Mouse (Mus musculus) embryonic stem cell, embryonic (primary cell): Measurements from ENCODE around the gene Gpr162.

Source experiments
- CTCF ChIA-PET, 4 experiments: fragments of 300-600 bp in 2 of 4; fragments of 350-600 bp in 2 of 4; sonication (Branson Sonifier 250); formaldehyde crosslinking; loops; one replicate each; lab custom pipeline; 2022; ENCODE audit warnings: inconsistent platforms in 2 of 4; lab: Charles Lee
- POLR2A ChIA-PET, 4 experiments: fragments of 300-600 bp in 2 of 4; fragments of 350-600 bp in 2 of 4; sonication (Branson Sonifier 250); formaldehyde crosslinking; loops; one replicate each; lab custom pipeline; 2022; ENCODE audit warnings: antibody characterized with exemption in 4 of 4, inconsistent platforms in 1 of 4; lab: Charles Lee

The Gpr162 gene

GRCm38 (mm10) chr6:124863658-124864298 is at the start of gene Gpr162:
Gpr162 (minus strand) TSS chr6:124863983.
- CTCF ChIA-PET: interaction anchor here (0.9 to 5.6 kb wide), 13 partner anchors 8 to 67 kb away, joined by 3 to 49 read pairs (median 5); partner anchors contain the start of genes Mlf2 (in 3 of the 4) and Cdca3 (in 1 of the 4)
- POLR2A ChIA-PET: interaction anchor here (0.6 to 3.5 kb wide), 20 partner anchors 9 to 204 kb away, joined by 3 to 21 read pairs (median 4); partner anchors contain the start of genes Mlf2 (in 2 of the 4), Cdca3 (in 1 of the 4), Cops7a (in 1 of the 4) and Grcc10 (in 1 of the 4)

DNA sequence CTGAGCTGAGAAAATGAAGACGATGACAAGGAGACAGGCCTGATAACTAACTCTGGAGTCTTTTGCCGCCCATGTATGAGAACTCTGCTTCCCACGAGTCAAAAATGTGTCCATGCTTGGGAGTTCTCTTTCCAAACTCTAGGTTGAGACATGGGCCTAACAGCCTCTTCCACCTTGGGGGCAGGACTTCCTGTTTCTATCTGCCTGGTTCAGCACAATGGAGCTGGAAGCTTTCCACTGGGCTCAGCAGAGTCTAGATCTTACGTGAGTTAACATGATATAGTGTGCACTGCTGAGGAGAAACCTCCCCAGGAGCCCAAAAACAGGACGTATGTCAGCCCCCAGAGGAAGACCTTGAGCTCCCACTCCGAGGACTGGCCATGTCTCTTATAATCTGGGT is 49.4 kb upstream of the Gpr162 start:
- ChIA-PET CTCF (interaction anchor here (0.5 to 6.2 kb wide), 7 partner anchors 9 to 57 kb away, joined by 3 to 53 read pairs (median 9); partner anchors contain the start of gene Mlf2 (in 1 of the 4)), POLR2A (interaction anchor here (0.6 to 21.9 kb wide), 26 partner anchors 8 to 172 kb away, joined by 3 to 455 read pairs (median 4); partner anchors contain the start of genes Mlf2 (in 3 of the 4), Grcc10 (in 2 of the 4), Cops7a (in 1 of the 4) and Pianp (in 1 of the 4))

DNA sequence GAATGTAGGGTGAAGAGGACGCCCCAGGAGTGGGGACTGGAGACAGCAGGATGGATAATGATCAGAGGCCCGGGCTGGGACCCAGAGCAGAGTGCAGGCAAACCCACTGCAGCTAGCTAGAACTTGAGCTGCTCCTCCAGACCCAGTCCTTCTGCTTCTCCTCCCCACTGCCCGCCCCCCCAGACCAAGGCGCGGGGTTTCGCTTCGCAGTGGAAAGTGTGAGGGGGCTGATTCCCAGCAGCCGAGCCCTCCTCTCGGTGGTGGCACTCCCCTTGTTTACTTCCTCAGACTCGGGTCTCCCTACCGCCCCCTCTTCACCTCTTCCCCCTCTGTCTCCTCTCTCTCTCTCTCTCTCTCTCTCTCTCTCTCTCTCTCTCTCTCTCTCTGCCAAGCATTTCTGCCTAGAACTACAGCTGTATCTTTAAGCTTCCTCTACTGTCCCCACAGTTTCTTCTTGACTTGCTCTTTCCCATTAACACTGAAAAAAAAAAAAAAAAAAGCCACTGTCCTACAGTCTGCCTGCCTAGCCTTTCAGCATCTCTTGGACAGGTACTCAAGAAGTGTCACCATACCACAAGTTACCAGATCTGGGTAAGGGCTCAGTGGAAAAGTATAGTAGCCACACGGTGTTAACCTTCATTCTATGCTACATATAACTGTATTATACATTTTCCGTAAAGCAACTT is 47.9 kb upstream of the Gpr162 start, which contains the start of gene Lag3:
Gene Lag3, minus strand, starts transcription at position 173 of the 686 bp plus-strand sequence.
- ChIA-PET POLR2A (interaction anchor here in 2 of 4 experiments (0.6 to 21.9 kb wide), 13 partner anchors 9 to 280 kb away, joined by 3 to 455 read pairs (median 4); partner anchors contain the start of genes Mlf2 (in 2 of the 2), Mrpl51 (in 1 of the 2), Ncapd2 (in 1 of the 2) and Pianp (in 1 of the 2)), CTCF (interaction anchor here in 3 of 4 experiments (0.6 to 2.3 kb wide), 5 partner anchors 8 to 738 kb away, joined by 3 to 18 read pairs (median 4); partner anchors contain the start of gene Mlf2 (in 2 of the 3))

GRCm38 (mm10) chr6:124910032-124910431 is 46.2 kb upstream of the Gpr162 start:
- ChIA-PET CTCF (interaction anchor here in 3 of 4 experiments (0.7 to 2.7 kb wide), 10 partner anchors 8 to 258 kb away, joined by 3 to 18 read pairs (median 6); partner anchors contain the start of gene Mlf2 (in 2 of the 3)), POLR2A (interaction anchor here (0.7 to 21.9 kb wide), 25 partner anchors 8 to 587 kb away, joined by 3 to 455 read pairs (median 4); partner anchors contain the start of genes Mlf2 (in 3 of the 4), Grcc10 (in 2 of the 4), Cdca3 (in 1 of the 4) and Mrpl51 (in 1 of the 4))

GRCm38 (mm10) chr6:124907767-124908166 is 44.0 kb upstream of the Gpr162 start:
- ChIA-PET POLR2A (interaction anchor here in 2 of 4 experiments (0.6 to 21.9 kb wide), 13 partner anchors 8 to 101 kb away, joined by 3 to 455 read pairs (median 4); partner anchors contain the start of genes Cdca3 (in 1 of the 2), Mlf2 (in 1 of the 2), Ptms (in 1 of the 2) and Usp5 (in 1 of the 2)), CTCF (interaction anchor here (0.5 to 1.1 kb wide), 6 partner anchors 9 to 76 kb away, joined by 3 to 4 read pairs (median 3); partner anchors contain the start of gene Mlf2 (in 2 of the 4))

GRCm38 (mm10) chr6:124904991-124905860 is 41.4 kb upstream of the Gpr162 start:
- ChIA-PET POLR2A (interaction anchor here (0.6 to 21.9 kb wide), 64 partner anchors 8 to 519 kb away, joined by 3 to 455 read pairs (median 7); partner anchors contain the start of genes Grcc10 (in 3 of the 4), Mlf2 (in 3 of the 4), Cdca3 (in 2 of the 4) and Cops7a (in 2 of the 4)), CTCF (interaction anchor here (0.6 to 3.9 kb wide), 42 partner anchors 8 to 412 kb away, joined by 3 to 93 read pairs (median 8); partner anchors contain the start of genes Mlf2 (in 4 of the 4), P3h3 (in 3 of the 4), Zfp384 (in 2 of the 4) and C1rl (in 1 of the 4))

DNA sequence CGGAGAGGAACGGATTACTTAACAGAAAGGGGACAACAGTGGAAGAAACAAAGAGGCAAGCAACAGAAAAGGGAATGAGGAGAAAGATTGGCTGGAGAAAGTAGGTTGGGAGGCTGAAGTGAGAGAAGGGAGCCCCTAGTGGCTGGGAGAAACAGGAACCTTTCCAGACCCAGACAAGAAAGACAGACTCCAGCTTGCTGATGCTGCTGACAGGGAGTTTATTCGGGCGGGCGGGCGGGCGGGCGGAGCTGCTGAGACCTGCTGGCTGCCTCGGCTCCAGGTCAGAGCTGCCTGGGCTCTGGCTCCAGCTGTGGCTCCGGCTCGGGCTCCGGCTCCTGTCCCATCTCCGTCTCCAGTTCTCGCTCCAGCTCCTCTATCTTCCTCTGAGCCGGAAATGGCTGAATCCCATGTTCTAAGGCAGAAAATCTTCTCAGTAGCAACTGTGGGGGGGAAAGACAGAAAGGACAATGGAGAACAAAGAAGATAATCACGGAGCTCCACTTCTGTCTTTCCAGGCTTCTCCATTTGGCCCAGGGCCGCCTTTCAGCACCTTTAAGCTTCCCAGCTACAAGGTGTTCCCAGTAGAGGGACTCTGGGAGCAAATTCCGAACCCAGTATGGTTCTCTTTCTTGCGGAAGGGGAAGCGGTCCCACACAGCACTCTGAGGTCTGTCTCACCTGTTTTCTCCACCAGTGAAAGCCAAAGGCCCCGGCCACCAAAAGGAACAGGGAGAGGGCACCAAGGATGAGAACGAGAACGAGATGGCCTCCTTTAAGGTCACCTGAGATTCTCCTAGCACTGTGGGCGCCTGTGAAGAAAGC is 40.6 kb upstream of the Gpr162 start:
- ChIA-PET CTCF (interaction anchor here (0.5 to 3.9 kb wide), 81 partner anchors 7 to 530 kb away, joined by 3 to 93 read pairs (median 6); partner anchors contain the start of genes Mlf2 (in 4 of the 4), P3h3 (in 4 of the 4), Zfp384 (in 3 of the 4) and Gpr162 (in 2 of the 4)), POLR2A (interaction anchor here (0.6 to 21.9 kb wide), 98 partner anchors 9 to 520 kb away, joined by 3 to 455 read pairs (median 5); partner anchors contain the start of genes Grcc10 (in 3 of the 4), Mlf2 (in 3 of the 4), Cdca3 (in 2 of the 4) and Cops7a (in 2 of the 4))

- POLR2A ChIA-PET: interaction anchor here (0.6 to 21.9 kb wide), 94 partner anchors 8 to 521 kb away, joined by 3 to 455 read pairs (median 5); partner anchors contain the start of genes Grcc10 (in 3 of the 4), Mlf2 (in 3 of the 4), Cdca3 (in 2 of the 4) and Cops7a (in 2 of the 4)
- CTCF ChIA-PET: interaction anchor here (0.6 to 3.9 kb wide), 81 partner anchors 8 to 530 kb away, joined by 3 to 93 read pairs (median 6); partner anchors contain the start of genes Mlf2 (in 4 of the 4), P3h3 (in 4 of the 4), Zfp384 (in 3 of the 4) and Gpr162 (in 2 of the 4)
Observed at GRCm38 (mm10) chr6:124903580-124904151, 39.9 kb upstream of the Gpr162 start.

- POLR2A ChIA-PET: interaction anchor here in 2 of 4 experiments (0.7 to 21.9 kb wide), 7 partner anchors 9 to 72 kb away, joined by 4 to 455 read pairs (median 32); partner anchors contain the start of genes Cdca3 (in 1 of the 2), Lag3 (in 1 of the 2), Mlf2 (in 1 of the 2) and Ptms (in 1 of the 2)
- CTCF ChIA-PET: interaction anchor here in 1 of 4 experiments (0.6 kb wide), 1 partner anchor 243 kb away, joined by 5 read pairs; the partner anchor contains the start of gene Iffo1
Observed at GRCm38 (mm10) chr6:124901851-124902250, 38.1 kb upstream of the Gpr162 start.

GRCm38 (mm10) chr6:124900801-124901480 is 37.2 kb upstream of the Gpr162 start:
- CTCF ChIA-PET: interaction anchor here (0.6 to 2.3 kb wide), 14 partner anchors 27 to 530 kb away, joined by 3 to 12 read pairs (median 5); partner anchors contain the start of gene Mlf2 (in 2 of the 4)
- POLR2A ChIA-PET: interaction anchor here in 3 of 4 experiments (0.6 to 21.9 kb wide), 33 partner anchors 9 to 533 kb away, joined by 3 to 455 read pairs (median 4); partner anchors contain the start of genes Mlf2 (in 3 of the 3), Cdca3 (in 2 of the 3), Usp5 (in 2 of the 3) and Cd4 (in 1 of the 3)

GRCm38 (mm10) chr6:124900056-124900800 is 36.4 kb upstream of the Gpr162 start:
- POLR2A ChIA-PET: interaction anchor here in 3 of 4 experiments (0.6 to 21.9 kb wide), 44 partner anchors 8 to 237 kb away, joined by 3 to 455 read pairs (median 4); partner anchors contain the start of genes Cdca3 (in 3 of the 3), Mlf2 (in 3 of the 3), Usp5 (in 3 of the 3) and Cd4 (in 1 of the 3)
- CTCF ChIA-PET: interaction anchor here (0.6 to 2.3 kb wide), 19 partner anchors 8 to 692 kb away, joined by 3 to 12 read pairs (median 5); partner anchors contain the start of genes Mlf2 (in 3 of the 4) and Gpr162 (in 1 of the 4)

GRCm38 (mm10) chr6:124898359-124898758 is 34.6 kb upstream of the Gpr162 start:
- CTCF ChIA-PET: interaction anchor here in 2 of 4 experiments (0.6 to 0.9 kb wide), 2 partner anchors 17 to 75 kb away, joined by 5 to 15 read pairs; no protein-coding TSS in a partner anchor
- POLR2A ChIA-PET: interaction anchor here in 3 of 4 experiments (0.6 to 21.9 kb wide), 6 partner anchors 12 to 149 kb away, joined by 3 to 455 read pairs (median 4); partner anchors contain the start of genes Mlf2 (in 2 of the 3) and Ptms (in 1 of the 3)
